ENCODE assay signal across 25 mouse cellular contexts in genomic region chr6:86232367-86232766, GRCm38 (mm10). TPM values are rescaled to one million over a fixed set of nuclear protein-coding genes. Genes with fewer than 3 reads are reported as not detected.
DNase-seq lines count a peak whose midpoint lies in the region; ATAC-seq lines count a peak whose summit lies in the region.
"Had no signal": no experiment of that assay in that cellular context is flagged by ENCODE, and none has a peak within 500 bp of the region (broad histone marks: within the 10 kb centered on the region; RNA-seq: fewer than 3 reads in every experiment).

No protein-coding gene starts in this region.

- ATAC-seq in midbrain, embryonic 11.5 days (ENCODE audit: low FRiP score), result no peak
- peak; percentile 73 for ATAC-seq in megakaryocyte progenitor cell, adult 5-6 weeks (replicated peaks; ENCODE audit: poor library complexity)
- ATAC-seq: CD4-positive, CD25-positive, alpha-beta regulatory T cell, adult 4 months; forebrain, embryonic 15.5 days; forebrain, postnatal 0 days had no signal

- H3K36me3 ChIP-seq in midbrain, embryonic 11.5 days (ENCODE audit: control insufficient read depth, insufficient read depth, low read length), result no peaks in the 10 kb centered on the region
- no peaks in the 10 kb centered on the region for H3K36me3 ChIP-seq in midbrain, embryonic 10.5 days
- H3K36me3 ChIP-seq: embryonic facial prominence, embryonic 13.5 days; embryonic facial prominence, embryonic 15.5 days; forebrain, embryonic 10.5 days; forebrain, embryonic 12.5 days; forebrain, embryonic 15.5 days had no signal

- no peaks in the 10 kb centered on the region for H3K27me3 ChIP-seq in midbrain, embryonic 11.5 days (ENCODE audit: control insufficient read depth, insufficient read depth, low read length)
- no peaks in the 10 kb centered on the region for H3K27me3 ChIP-seq in midbrain, embryonic 10.5 days (ENCODE audit: low read depth, poor library complexity, severe bottlenecking)
- H3K27me3 ChIP-seq: embryonic facial prominence, embryonic 13.5 days; embryonic facial prominence, embryonic 15.5 days; forebrain, embryonic 15.5 days had no signal

- no peak overlapping the region for H3K27ac ChIP-seq in midbrain, embryonic 11.5 days (ENCODE audit: low read depth, low read length)
- H3K27ac ChIP-seq in midbrain, embryonic 10.5 days (replicated peaks), result no peak overlapping the region
- H3K27ac ChIP-seq: embryonic facial prominence, embryonic 13.5 days; embryonic facial prominence, embryonic 15.5 days; forebrain, embryonic 10.5 days; forebrain, embryonic 12.5 days; forebrain, embryonic 15.5 days had no signal

- peak; percentile 44 for DNase-seq in midbrain, embryonic 11.5 days (ENCODE audit: low spot score, missing footprints)
- no peak for DNase-seq in midbrain, embryonic 10.5 days (ENCODE audit: low spot score)
- DNase-seq in left cerebral cortex, adult 8-10 months (ENCODE audit: low spot score in 2 of 2), result no peak
- DNase-seq in cerebellum, postnatal 25 days, result no peak
- DNase-seq: adrenal gland, adult 2 months; adrenal gland, postnatal 10 days; adrenal gland, postnatal 25 days; B cell, adult 2 months; cerebellum, adult 11 months; cerebellum, adult 18-20 months; cerebellum, adult 8-10 months; cerebellum, adult 9-11 months; cerebellum, postnatal 14 days; embryo, embryonic 11 days; forebrain, postnatal 0 days had no signal

- H3K4me2 ChIP-seq in midbrain, embryonic 11.5 days, result no peak overlapping the region
- H3K4me2 ChIP-seq: embryonic facial prominence, embryonic 13.5 days; embryonic facial prominence, embryonic 15.5 days; forebrain, embryonic 12.5 days; forebrain, embryonic 15.5 days had no signal

- no peaks in the 10 kb centered on the region for H3K9me3 ChIP-seq in midbrain, embryonic 11.5 days (ENCODE audit: control insufficient read depth, low read length)
- no peaks in the 10 kb centered on the region for H3K9me3 ChIP-seq in midbrain, embryonic 10.5 days (replicated peaks)
- H3K9me3 ChIP-seq: embryonic facial prominence, embryonic 13.5 days; embryonic facial prominence, embryonic 15.5 days; forebrain, embryonic 10.5 days; forebrain, embryonic 12.5 days; forebrain, embryonic 15.5 days; G1E had no signal

- H3K9ac ChIP-seq in midbrain, embryonic 11.5 days (ENCODE audit: low read length), result no peak overlapping the region
- H3K9ac ChIP-seq: embryonic facial prominence, embryonic 13.5 days; embryonic facial prominence, embryonic 15.5 days; forebrain, embryonic 12.5 days; forebrain, embryonic 15.5 days; forebrain, postnatal 0 days had no signal

- no peaks in the 10 kb centered on the region for H3K4me1 ChIP-seq in midbrain, embryonic 11.5 days (ENCODE audit: control insufficient read depth, insufficient read depth, low read length)
- H3K4me1 ChIP-seq in midbrain, embryonic 10.5 days, result peaks cover 8% of the 10 kb centered on the region; the same call in 1 of the 2 replicates
- H3K4me1 ChIP-seq: embryonic facial prominence, embryonic 13.5 days; embryonic facial prominence, embryonic 15.5 days had no signal

- no peak overlapping the region for H3K4me3 ChIP-seq in midbrain, embryonic 11.5 days (ENCODE audit: low read depth, low read length)
- H3K4me3 ChIP-seq in midbrain, embryonic 10.5 days, result no peak overlapping the region
- H3K4me3 ChIP-seq: embryonic facial prominence, embryonic 13.5 days; embryonic facial prominence, embryonic 15.5 days; erythroblast, embryonic 14.5 days; forebrain, embryonic 10.5 days; forebrain, embryonic 12.5 days; forebrain, embryonic 15.5 days had no signal

- 87% methylated on average over 5 of the region's 5 CpGs for WGBS in midbrain, embryonic 11.5 days
- 91% methylated on average over 5 of the region's 5 CpGs for WGBS in midbrain, embryonic 10.5 days

RNA-seq across cellular contexts. Expression of gene Tgfa, which starts 37.3 kb away (rescaled TPM):
- polyA plus RNA-seq in midbrain, embryonic 11.5 days (2014; fragmentation: Nextera tagmentation; extraction: Ambion mirVana), result 1.4 and 1.7 TPM in 2 replicates
- polyA plus RNA-seq in midbrain, embryonic 10.5 days (2016; fragmentation: Nextera tagmentation; extraction: Ambion mirVana), result 1.3 and 1.4 TPM in 2 replicates
- 0.52 and 0.71 TPM in 2 replicates for total RNA-seq in megakaryocyte progenitor cell, adult 5-6 weeks (2015)
- 0.20 TPM in 1 of 2 replicates, not detected in the other for total RNA-seq in megakaryocyte progenitor cell, adult 5-6 weeks (2017)
- total RNA-seq in left cerebral cortex, adult 8-10 months (2022), result 10 to 100 TPM; 27.1 to 30.1 (median 29.1) TPM
- total RNA-seq: CH12.LX had no signal
- polyA plus RNA-seq: erythroblast, embryonic 14.5 days had no signal

Comparison
In these comparisons a context has a peak if more than half of its experiments do, and no peak if none do; other contexts are left out.
1. RNA of gene Tgfa, which starts 37.3 kb away (total RNA-seq): 27.1 to 30.1 TPM in left cerebral cortex, adult 8-10 months; 0.20 to 0.71 TPM in megakaryocyte progenitor cell, adult 5-6 weeks; every median in the first group is over 10 times any median in the second.